Mouse (Mus musculus) lung, adult 2 months (tissue): ENCODE measurements around the gene Tprgl.

Source experiments
- CTCF ChIP-seq: fragments of 200-500 bp; IDR thresholded peaks from 2 replicates; pipeline ENCODE4 v1.5.1; 2011; ENCODE audit warnings: mild to moderate bottlenecking, low read length, control low read depth; ENCODE audit not compliant: insufficient read depth
- POLR2A ChIP-seq: fragments of 200-500 bp; IDR thresholded peaks from 2 replicates; pipeline ENCODE4 v1.6.1; 2011; ENCODE audit warnings: low read depth, mild to moderate bottlenecking, control low read depth, low read length, borderline replicate concordance; ENCODE audit errors: extremely low read depth

DNA sequence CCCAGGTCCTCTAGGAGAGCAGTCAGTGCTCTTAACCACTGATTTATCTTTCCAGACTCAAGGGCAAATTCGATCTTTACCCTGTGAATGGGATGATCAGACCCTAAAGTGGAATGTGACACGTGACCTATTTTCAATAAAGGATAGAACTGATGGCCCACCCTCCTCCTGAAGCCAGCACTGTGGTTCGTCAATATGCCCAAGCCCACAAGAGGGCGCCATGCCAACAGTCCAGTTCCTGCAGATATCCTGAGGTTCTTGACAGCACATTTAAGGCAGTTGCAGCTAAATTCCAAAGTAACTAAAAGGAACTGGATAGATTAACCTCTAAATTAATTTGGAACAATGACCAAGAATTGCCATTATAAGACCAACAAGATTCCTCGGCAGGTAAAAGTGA, 6.6 kb upstream of the Tprgl start:
- TF ChIP-seq CTCF (peak; percentile 93), POLR2A (no peak)
